Mouse (Mus musculus) adrenal gland, adult 18-20 months (tissue): ENCODE measurements around the gene Ston2. TPM values are rescaled to one million over a fixed set of nuclear protein-coding genes. Genes with fewer than 3 reads are reported as not detected.
A peak's percentile ranks its signal among the peaks of the same experiment; 100 is the strongest.
"Not testable (repeated sequence)": the region's sequence is repeated elsewhere in the genome, so short reads cannot be mapped to it uniquely, and the experiment has no call there.

ENCODE experiments used
- DNase-seq, 2 experiments: peaks; one replicate each; pipeline ENCODE4 v3.0.0; 2021 to 2022; ENCODE audit warnings: low spot score in 2 of 2
- total RNA-seq, 2 experiments: library from RNA; stranded (reverse); gene quantifications; 1 replicate in 1 of 2; 2 replicates in 1 of 2; pipeline ENCODE4 v1.2.3; 2021

Gene Ston2
- total RNA-seq, 2 experiments from 2014 or later: 3.7 to 8.3 TPM

GRCm38 (mm10) chr12:91793266-91793665, 5.1 kb upstream of the Ston2 start:
- no peak for DNase-seq

- no peak for DNase-seq
These were observed 3.6 kb upstream of the Ston2 start for GRCm38 (mm10) chr12:91791822-91792221.

- DNase-seq: peak; percentile 49 to 67
These were observed 1.6 kb upstream of the Ston2 start for GRCm38 (mm10) chr12:91789801-91790200.

GRCm38 (mm10) chr12:91788446-91788845, 259 bp upstream of the Ston2 start:
- DNase-seq: not testable (repeated sequence)

GRCm38 (mm10) chr12:91786355-91786754, 1.8 kb downstream of the Ston2 start:
- no peak for DNase-seq

GRCm38 (mm10) chr12:91781432-91781831, 6.8 kb downstream of the Ston2 start:
- no peak for DNase-seq

GRCm38 (mm10) chr12:91780531-91780930, 7.7 kb downstream of the Ston2 start:
- DNase-seq: no peak

- peak; percentile 73 to 76 for DNase-seq
These were observed 9.2 kb downstream of the Ston2 start for GRCm38 (mm10) chr12:91779004-91779365.

- peak; percentile 44 to 67 for DNase-seq
These were observed 9.8 kb downstream of the Ston2 start for GRCm38 (mm10) chr12:91778211-91779003.

- no peak for DNase-seq
These were observed 11.8 kb downstream of the Ston2 start for GRCm38 (mm10) chr12:91776342-91776741.

- no peak for DNase-seq
These were observed 13.3 kb downstream of the Ston2 start for GRCm38 (mm10) chr12:91774811-91775284.

- no peak for DNase-seq
These were observed 19.3 kb downstream of the Ston2 start for GRCm38 (mm10) chr12:91768871-91769270.

GRCm38 (mm10) chr12:91768176-91768575, 20.0 kb downstream of the Ston2 start:
- no peak for DNase-seq

GRCm38 (mm10) chr12:91766338-91767107, 21.7 kb downstream of the Ston2 start:
- peak in 1 of 2 experiments; percentile 44 for DNase-seq

GRCm38 (mm10) chr12:91765504-91765903, 22.7 kb downstream of the Ston2 start:
- DNase-seq: no peak

- no peak for DNase-seq
These were observed 23.1 kb downstream of the Ston2 start for GRCm38 (mm10) chr12:91765054-91765453.

GRCm38 (mm10) chr12:91764471-91764870, 23.7 kb downstream of the Ston2 start:
- no peak for DNase-seq

GRCm38 (mm10) chr12:91759836-91760235, 28.4 kb downstream of the Ston2 start:
- no peak for DNase-seq

- DNase-seq: no peak
These were observed 30.2 kb downstream of the Ston2 start for GRCm38 (mm10) chr12:91757854-91758562.

GRCm38 (mm10) chr12:91756562-91757166, 31.5 kb downstream of the Ston2 start:
- DNase-seq: no peak

GRCm38 (mm10) chr12:91754606-91755005, 33.6 kb downstream of the Ston2 start:
- DNase-seq: no peak
